Mouse (Mus musculus) spleen, adult 2 months (tissue): ENCODE results near the gene Mas1. TPM values are rescaled to one million over a fixed set of nuclear protein-coding genes. Genes with fewer than 3 reads are reported as not detected.

Experiments used
- DNase-seq, 2 experiments: peaks; one replicate each; pipeline versions ENCODE4 v3.0.0 to v3.0.0-alpha.2; 2012 to 2021; ENCODE audit warnings: low spot score in 2 of 2, low read depth in 1 of 2
- H3K27ac ChIP-seq: fragments of 200-500 bp; 2 replicates; pipeline ENCODE4 v1.5.1; 2012; ENCODE audit warnings: low read length, inconsistent platforms; ENCODE audit not compliant: insufficient read depth
- H3K27me3 ChIP-seq: fragments of 200-500 bp; 2 replicates; pipeline ENCODE4 v1.6.1; 2012; ENCODE audit warnings: mild to moderate bottlenecking, moderate library complexity, low read length, inconsistent platforms; ENCODE audit not compliant: control insufficient read depth, insufficient read depth
- H3K36me3 ChIP-seq: fragments of 200-500 bp; 2 replicates; pipeline ENCODE4 v1.6.1; 2012; ENCODE audit warnings: mild to moderate bottlenecking, low read length, inconsistent platforms; ENCODE audit not compliant: control insufficient read depth, insufficient read depth
- H3K4me1 ChIP-seq: fragments of 200-500 bp; 2 replicates; pipeline ENCODE4 v1.6.1; 2011; ENCODE audit warnings: inconsistent platforms; ENCODE audit not compliant: control insufficient read depth, insufficient read depth, insufficient read length
- H3K4me3 ChIP-seq: fragments of 200-500 bp; 2 replicates; pipeline ENCODE4 v1.5.1; 2011; ENCODE audit warnings: mild to moderate bottlenecking, inconsistent platforms; ENCODE audit not compliant: insufficient read depth, insufficient read length; ENCODE audit errors: extremely low read depth
- CTCF ChIP-seq: fragments of 200-500 bp; IDR thresholded peaks from 2 replicates; pipeline ENCODE4 v1.5.1; 2011; ENCODE audit warnings: mild to moderate bottlenecking, inconsistent platforms; ENCODE audit not compliant: insufficient read depth, insufficient read length, insufficient replicate concordance; ENCODE audit errors: extremely low read depth
- POLR2A ChIP-seq: fragments of 200-500 bp; IDR thresholded peaks from 2 replicates; pipeline ENCODE4 v1.6.1; 2011; ENCODE audit warnings: low read depth, low read length, inconsistent platforms
- WGBS: fragments of 180-500 bp; shearing (Covaris S2); methylation state at CpG from one replicate; pipeline ENCODE4 v1.1.7; 2018; 5-methylcytosine and 5-hydroxymethylcytosine counted together
- polyA plus RNA-seq: library from polyadenylated mRNA; depleted of rRNA; stranded (reverse); fragments of >200 nt; gene quantifications from 2 replicates; pipeline ENCODE4 v1.2.3, GENCODE M21; 2012; rRNA removed

Gene Mas1
- not detected in 2 replicates for polyA plus RNA-seq

DNA sequence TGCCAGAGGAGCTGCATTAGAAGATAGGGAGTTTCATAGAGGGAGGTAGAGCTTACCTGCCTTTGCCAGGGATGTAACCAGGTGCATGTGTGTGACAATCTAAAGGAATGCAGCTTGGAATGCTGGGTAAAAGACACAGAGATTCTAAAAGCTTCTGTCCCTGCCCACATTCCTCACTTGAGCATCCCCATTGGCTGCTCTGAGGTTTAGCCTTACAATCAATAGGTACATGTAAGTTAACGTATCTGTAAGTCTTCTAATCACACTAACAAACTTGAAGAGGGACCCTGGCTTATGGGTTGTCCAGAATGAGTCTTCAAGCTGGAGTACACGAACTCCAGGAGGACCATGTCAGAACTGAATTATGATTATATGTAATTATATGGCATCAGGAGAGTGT is at the start of gene Mas1:
Gene Mas1, minus strand, starts transcription at position 101 of the 400 bp plus-strand sequence.
- Histone ChIP-seq H3K27ac (no peak within 1 kb of the TSS), H3K36me3 (no peaks in the 10 kb centered on the region), H3K4me1 (no peaks in the 10 kb centered on the region), H3K27me3 (peaks cover 2% of the 10 kb centered on the region; the same call in 1 of the 2 replicates), H3K4me3 (no peak within 1 kb of the TSS)
- DNase-seq: no peak
- no peak for TF ChIP-seq POLR2A
- 73% methylated on average over 2 of the region's 2 CpGs for WGBS

DNA sequence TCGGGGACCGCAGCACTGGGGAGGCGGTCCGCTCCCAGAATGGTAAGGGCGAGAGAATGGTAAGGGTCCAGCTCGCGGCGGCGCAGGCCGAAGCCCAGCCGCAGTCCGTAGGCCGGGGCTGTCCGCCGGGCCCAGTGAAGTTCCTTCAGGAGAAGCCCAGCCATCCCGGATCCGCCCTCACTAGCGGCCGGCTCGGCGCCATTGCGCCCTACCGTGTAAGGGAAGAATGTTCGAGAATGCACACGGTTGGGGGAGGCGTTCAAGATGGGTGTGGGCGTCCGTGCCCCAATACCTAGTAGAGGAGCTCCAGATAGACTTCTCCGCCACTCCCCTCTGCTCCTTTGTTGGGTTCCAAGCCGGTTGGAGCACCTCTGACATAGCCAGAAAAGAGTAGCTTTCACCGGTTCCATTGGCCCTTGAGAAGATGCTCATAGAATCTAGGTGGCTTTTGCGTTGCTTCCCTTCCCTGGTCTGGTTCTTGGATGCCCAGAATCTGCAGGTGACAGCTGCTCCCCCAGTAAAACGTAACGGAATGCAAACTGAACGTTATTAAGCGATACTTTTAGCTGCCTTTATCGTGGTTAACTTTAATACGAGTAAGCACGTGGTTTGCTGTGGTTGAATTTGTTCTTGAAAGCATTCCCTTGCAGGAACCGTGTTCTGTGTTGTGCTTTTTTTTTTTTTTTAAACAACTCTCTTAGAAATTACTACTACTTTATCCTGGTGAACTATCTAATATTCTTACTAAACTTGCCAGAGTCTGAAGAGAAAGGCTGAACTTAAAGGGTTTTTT is 48.8 kb upstream of the Mas1 start:
- H3K4me3 ChIP-seq: peak overlapping the region; percentile 82
- H3K4me1 ChIP-seq: no peaks in the 10 kb centered on the region; the same call in 1 of the 2 replicates
- peaks cover 25% of the 10 kb centered on the region for H3K36me3 ChIP-seq
- no peaks in the 10 kb centered on the region for H3K27me3 ChIP-seq
- H3K27ac ChIP-seq: peak overlapping the region; percentile 89
- peak; percentile 45 to 46 for DNase-seq
- under 1% methylated on average over 40 of the region's 40 CpGs for WGBS
- TF ChIP-seq POLR2A (no peak), CTCF (no peak)

GRCm38 (mm10) chr17:12915881-12916583 is 48.1 kb upstream of the Mas1 start, which contains the start of gene Mrpl18:
Mrpl18 (minus strand) TSS chr17:12916345.
- under 1% methylated on average over 56 of the region's 56 CpGs for WGBS
- H3K27me3 ChIP-seq: no peaks in the 10 kb centered on the region
- no peaks in the 10 kb centered on the region; the same call in 1 of the 2 replicates for H3K4me1 ChIP-seq

GRCm38 (mm10) chr17:12915488-12915880 is 47.5 kb upstream of the Mas1 start, which contains the start of gene Tcp1:
Tcp1 (plus strand) TSS chr17:12915701.
- Histone ChIP-seq H3K4me1 (no peaks in the 10 kb centered on the region; the same call in 1 of the 2 replicates), H3K36me3 (peaks cover 23% of the 10 kb centered on the region), H3K27ac (peak within 1 kb of the TSS; percentile 89), H3K4me3 (peak within 1 kb of the TSS; percentile 82), H3K27me3 (no peaks in the 10 kb centered on the region)
- DNase-seq: peak in 1 of 2 experiments; percentile 11
- 1% methylated on average over 18 of the region's 18 CpGs for WGBS
- TF ChIP-seq POLR2A (no peak), CTCF (no peak)

More at GRCm38 (mm10) chr17:12915881-12916583, 48.1 kb upstream of the Mas1 start, which contains the start of gene Mrpl18:
- Histone ChIP-seq H3K4me3 (peak within 1 kb of the TSS; percentile 82), H3K27ac (peak within 1 kb of the TSS; percentile 89), H3K36me3 (peaks cover 24% of the 10 kb centered on the region)
- DNase-seq: peak; percentile 98 to 99
- peak; percentile 82 for TF ChIP-seq POLR2A
- no peak for TF ChIP-seq CTCF

- Histone ChIP-seq H3K4me1 (no peaks in the 10 kb centered on the region; the same call in 1 of the 2 replicates), H3K27me3 (no peaks in the 10 kb centered on the region), H3K36me3 (peaks cover 17% of the 10 kb centered on the region), H3K4me3 (no peak overlapping the region), H3K27ac (no peak overlapping the region)
- DNase-seq: no peak
- WGBS: 92% methylated on average over 8 of the region's 8 CpGs
- no peak for TF ChIP-seq CTCF
- no peak for TF ChIP-seq POLR2A
These were observed 42.4 kb upstream of the Mas1 start for GRCm38 (mm10) chr17:12910391-12910790.

DNA sequence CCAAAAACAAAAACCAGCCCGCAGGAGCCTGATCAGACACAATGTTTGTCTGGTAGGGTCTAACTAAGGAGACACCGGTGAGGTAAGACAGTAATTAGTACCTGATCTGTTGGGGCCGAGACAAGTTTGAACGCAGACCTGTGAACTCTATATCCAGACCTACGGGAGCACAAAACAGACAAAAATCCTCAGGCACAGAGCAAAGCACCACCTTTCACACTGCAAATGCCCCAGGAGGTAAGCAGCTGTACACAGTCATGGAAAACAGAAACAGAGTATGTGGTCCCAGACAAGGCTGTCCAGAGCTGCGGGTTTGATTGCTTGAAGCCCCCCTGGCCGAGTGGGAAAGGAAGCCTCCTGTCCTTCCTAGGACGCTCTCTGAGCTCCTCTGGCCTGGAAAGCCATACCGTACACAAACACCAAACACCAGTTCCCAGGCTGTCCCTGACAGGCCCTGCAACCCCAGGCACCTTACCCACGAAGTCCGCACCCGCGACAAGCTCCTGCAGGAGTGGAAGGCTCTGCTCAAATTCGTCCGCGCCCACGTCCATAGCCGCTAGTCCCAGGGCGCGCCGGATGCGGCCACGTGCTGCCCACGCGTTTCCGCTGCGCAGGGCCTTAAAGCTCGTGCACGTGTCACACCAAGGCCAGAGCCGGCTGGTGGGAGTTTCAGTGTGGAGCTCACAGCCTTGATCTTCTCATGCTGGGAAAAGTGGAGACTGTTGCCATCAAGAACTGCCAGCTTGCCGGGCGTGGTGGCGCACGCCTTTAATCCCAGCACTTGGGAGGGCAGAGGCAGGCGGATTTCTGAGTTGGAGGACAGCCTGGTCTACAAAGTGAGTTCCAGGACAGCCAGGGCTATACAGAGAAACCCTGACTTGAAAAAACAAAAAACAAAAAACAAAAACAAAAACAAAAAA is 41.7 kb upstream of the Mas1 start, which contains the start of gene Pnldc1:
Gene Pnldc1, minus strand, starts transcription at position 870 of the 920 bp plus-strand sequence.
- no peaks in the 10 kb centered on the region for H3K27me3 ChIP-seq
- peaks cover 17% of the 10 kb centered on the region for H3K36me3 ChIP-seq
- WGBS: 93% methylated on average over 35 of the region's 35 CpGs
- TF ChIP-seq POLR2A: no peak
- no peak for TF ChIP-seq CTCF
- H3K4me1 ChIP-seq: no peaks in the 10 kb centered on the region; the same call in 1 of the 2 replicates
- DNase-seq: no peak
- no peak within 1 kb of the TSS for H3K4me3 ChIP-seq
- H3K27ac ChIP-seq: no peak within 1 kb of the TSS
